Mouse (Mus musculus) heart, adult 2 months (tissue): Measurements from ENCODE around the gene Me1. TPM values are rescaled to one million over a fixed set of nuclear protein-coding genes. Genes with fewer than 3 reads are reported as not detected.

Experiments
- DNase-seq, 2 experiments: peaks; one replicate each; pipeline ENCODE4 v3.0.0; 2021
- H3K27ac ChIP-seq: fragments of 200-600 bp; 2 replicates; pipeline ENCODE4 v1.8.1; 2022
- H3K27me3 ChIP-seq: fragments of 200-500 bp; 2 replicates; pipeline ENCODE4 v1.6.1; 2012; ENCODE audit warnings: mild to moderate bottlenecking, low read length, inconsistent platforms, mixed read lengths; ENCODE audit not compliant: control insufficient read depth, insufficient read depth
- H3K36me3 ChIP-seq: fragments of 200-500 bp; 2 replicates; pipeline ENCODE4 v1.6.1; 2012; ENCODE audit warnings: low read length, inconsistent platforms; ENCODE audit not compliant: control insufficient read depth, insufficient read depth
- H3K4me1 ChIP-seq: fragments of 200-500 bp; 2 replicates; pipeline ENCODE4 v1.6.1; 2011; ENCODE audit warnings: low read length; ENCODE audit not compliant: control insufficient read depth, insufficient read depth
- H3K4me3 ChIP-seq: fragments of 200-600 bp; 2 replicates; pipeline ENCODE4 v1.8.1; 2022
- H3K79me2 ChIP-seq: fragments of 200-500 bp; replicated peaks from 2 replicates; pipeline ENCODE4 v1.6.1; 2012; ENCODE audit warnings: mild to moderate bottlenecking, inconsistent platforms, low read length, moderate library complexity, mixed read lengths; ENCODE audit not compliant: control insufficient read depth, insufficient read depth
- H3K9ac ChIP-seq: fragments of 200-500 bp; 2 replicates; pipeline ENCODE4 v1.6.1; 2012; ENCODE audit warnings: low read depth, mild to moderate bottlenecking, control low read depth, inconsistent platforms, low read length, mixed read lengths
- CTCF ChIP-seq: fragments of 200-600 bp; IDR thresholded peaks from 2 replicates; pipeline ENCODE4 v1.8.1; 2022; ENCODE audit warnings: antibody characterized with exemption, mild to moderate bottlenecking, moderate library complexity
- EP300 ChIP-seq: fragments of 200-500 bp; IDR thresholded peaks from 2 replicates; pipeline ENCODE4 v1.6.1; 2011; ENCODE audit warnings: low read depth, low read length, control low read depth; ENCODE audit not compliant: insufficient read depth
- POLR2A ChIP-seq: fragments of 200-500 bp; IDR thresholded peaks from 2 replicates; pipeline ENCODE4 v1.6.1; 2011; ENCODE audit warnings: mild to moderate bottlenecking, low read depth, low read length, control low read depth; ENCODE audit not compliant: insufficient read depth
- WGBS: fragments of 180-500 bp; shearing (Covaris S2); methylation state at CpG from one replicate; pipeline ENCODE4 v1.1.7; 2018; 5-methylcytosine and 5-hydroxymethylcytosine counted together
- intact Hi-C: fragments of 180-260 bp; cut with DNase I; formaldehyde crosslinking; loops from one replicate; pipeline ENCODE4 v1.15.1; 2025
- polyA plus RNA-seq: library from polyadenylated mRNA; depleted of rRNA; stranded (reverse); fragments of >200 nt; gene quantifications from 2 replicates; pipeline ENCODE4 v1.2.3, GENCODE M21; 2012
- total RNA-seq, 2 experiments: library from RNA; stranded (reverse); gene quantifications; 2 replicates each; pipeline ENCODE4 v1.2.3; 2021

Gene Me1
- total and polyA plus RNA-seq, 3 experiments, result 67.1 to 110 (median 100.0) TPM

DNA sequence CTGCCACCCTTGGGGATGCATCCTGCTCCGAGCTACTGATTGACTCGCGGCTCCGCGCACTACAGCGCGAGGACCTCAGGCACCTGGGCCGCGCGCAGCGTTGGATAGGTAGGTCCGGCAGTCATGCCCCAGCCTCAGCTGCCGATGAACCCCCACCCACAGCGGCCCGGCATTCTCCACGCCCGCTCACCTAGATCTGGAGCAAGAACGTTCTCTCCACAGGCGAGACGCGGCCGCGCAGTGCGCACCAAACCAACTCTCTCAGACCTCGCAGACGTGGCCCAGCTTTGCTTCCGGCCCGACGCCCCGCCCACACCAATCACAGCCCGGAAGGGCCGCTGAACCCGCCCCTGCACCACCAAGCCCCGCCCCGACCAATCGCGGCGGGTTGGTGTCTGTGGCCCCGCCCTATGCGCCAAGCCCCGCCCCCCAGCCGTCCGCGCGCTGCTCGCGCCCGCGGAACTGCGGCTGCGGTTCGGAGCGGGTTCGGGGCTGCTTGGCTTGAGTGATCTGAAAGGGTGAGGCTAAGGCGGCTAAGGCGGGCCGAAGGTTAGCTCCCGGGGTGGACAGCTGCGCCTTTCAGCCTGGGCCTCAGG is 124.1 kb downstream of the Me1 start, which contains the start of the genes Pgm3 and Rwdd2a:
TSS of gene Pgm3 (minus strand) at position 303 of the 596 bp plus-strand sequence.
TSS of gene Rwdd2a (plus strand) at position 452 of the 596 bp plus-strand sequence.
- intact Hi-C loops, result loop anchor here (2.0 to 10.0 kb wide), 3 partner anchors 105 to 817 kb away; partner anchors contain the start of genes Cyb5r4 and Dop1a
- WGBS, result under 1% methylated on average over 59 of the region's 59 CpGs
- DNase-seq, result peak; percentile 96 to 97

DNA sequence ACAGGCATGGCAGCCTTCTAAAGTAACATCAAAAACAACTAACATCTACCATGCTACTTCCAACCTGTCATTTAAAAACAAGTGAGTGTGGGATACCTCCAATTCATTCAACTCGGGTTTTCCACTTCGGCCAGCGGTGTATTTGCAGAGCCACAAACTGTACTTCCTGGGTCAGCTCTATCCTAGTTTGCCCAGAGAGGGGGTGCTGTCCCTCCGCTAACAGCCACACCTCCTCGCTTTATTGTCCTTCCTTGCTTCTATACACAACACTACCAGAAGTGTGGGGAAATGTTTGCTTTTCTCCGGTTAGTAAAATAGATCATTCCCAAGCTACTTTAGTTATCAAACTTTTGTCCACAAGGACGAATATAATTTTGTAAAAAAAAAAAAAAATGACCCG is 124.8 kb downstream of the Me1 start:
- peak overlapping the region; percentile 37; the same call in 1 of the 2 replicates for H3K9ac ChIP-seq
- H3K36me3 ChIP-seq, result no peaks in the 10 kb centered on the region
- H3K4me3 ChIP-seq, result peak overlapping the region; percentile 79
- H3K27me3 ChIP-seq, result no peaks in the 10 kb centered on the region
- TF ChIP-seq POLR2A (no peak), EP300 (no peak), CTCF (no peak)
- 14% methylated on average over 8 of the region's 8 CpGs for WGBS
- no peak overlapping the region for H3K27ac ChIP-seq
- DNase-seq, result no peak
- H3K79me2 ChIP-seq, result no peaks in the 10 kb centered on the region
- intact Hi-C loops, result loop anchor here (2.0 to 10.0 kb wide), 3 partner anchors 104 to 816 kb away; partner anchors contain the start of genes Cyb5r4 and Dop1a
- peaks cover 4% of the 10 kb centered on the region for H3K4me1 ChIP-seq

More for the DNA sequence above, 124.1 kb downstream of the Me1 start, which contains the start of the genes Pgm3 and Rwdd2a:
- Histone ChIP-seq H3K4me3 (peak within 1 kb of the TSS; percentile 79), H3K9ac (peak within 1 kb of the TSS; percentile 85), H3K36me3 (no peaks in the 10 kb centered on the region), H3K4me1 (peaks cover 4% of the 10 kb centered on the region), H3K27ac (peak within 1 kb of the TSS; percentile 62), H3K79me2 (no peaks in the 10 kb centered on the region), H3K27me3 (no peaks in the 10 kb centered on the region)
- TF ChIP-seq POLR2A (peak; percentile 91), EP300 (no peak)

DNA sequence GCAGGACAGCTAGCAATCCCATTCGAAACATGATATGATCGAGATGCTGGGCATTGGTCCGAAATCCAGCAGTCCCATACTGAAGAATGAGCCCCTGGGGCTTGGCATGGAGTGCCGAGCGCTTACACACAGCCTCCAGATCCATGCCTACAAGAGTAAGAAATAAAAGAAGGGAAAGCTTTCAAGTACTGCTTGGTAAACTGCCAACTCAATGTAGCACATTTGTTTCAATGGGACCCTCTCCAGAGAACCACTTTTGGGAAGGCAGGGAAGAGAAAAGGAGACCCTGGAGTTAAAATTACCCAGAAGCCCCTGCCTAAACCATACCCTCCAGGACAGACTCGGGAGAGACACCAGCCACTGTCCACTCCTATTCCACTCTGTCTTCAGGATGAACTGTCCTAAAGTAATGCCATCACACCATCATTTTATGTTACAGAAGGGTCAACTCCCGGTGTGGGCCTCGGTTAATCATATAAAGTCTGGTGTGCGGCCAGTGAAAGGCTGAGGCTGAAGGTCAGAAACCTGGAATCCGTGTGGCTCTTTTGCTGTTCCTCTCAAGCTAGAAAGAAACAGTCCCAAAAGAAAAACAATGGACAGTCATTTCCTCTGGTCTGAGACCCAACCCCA is 125.4 kb downstream of the Me1 start:
- no peak overlapping the region for H3K9ac ChIP-seq
- H3K27me3 ChIP-seq, result no peaks in the 10 kb centered on the region
- 71% methylated on average over 10 of the region's 10 CpGs for WGBS
- no peak overlapping the region; the same call in 1 of the 2 replicates for H3K4me3 ChIP-seq
- peaks cover 4% of the 10 kb centered on the region for H3K4me1 ChIP-seq
- TF ChIP-seq POLR2A (no peak), EP300 (no peak), CTCF (no peak)
- no peaks in the 10 kb centered on the region for H3K79me2 ChIP-seq
- no peak overlapping the region for H3K27ac ChIP-seq
- H3K36me3 ChIP-seq, result no peaks in the 10 kb centered on the region
- DNase-seq, result no peak
- intact Hi-C loops, result loop anchor here (2.0 to 10.0 kb wide), 3 partner anchors 104 to 816 kb away; partner anchors contain the start of genes Cyb5r4 and Dop1a

DNA sequence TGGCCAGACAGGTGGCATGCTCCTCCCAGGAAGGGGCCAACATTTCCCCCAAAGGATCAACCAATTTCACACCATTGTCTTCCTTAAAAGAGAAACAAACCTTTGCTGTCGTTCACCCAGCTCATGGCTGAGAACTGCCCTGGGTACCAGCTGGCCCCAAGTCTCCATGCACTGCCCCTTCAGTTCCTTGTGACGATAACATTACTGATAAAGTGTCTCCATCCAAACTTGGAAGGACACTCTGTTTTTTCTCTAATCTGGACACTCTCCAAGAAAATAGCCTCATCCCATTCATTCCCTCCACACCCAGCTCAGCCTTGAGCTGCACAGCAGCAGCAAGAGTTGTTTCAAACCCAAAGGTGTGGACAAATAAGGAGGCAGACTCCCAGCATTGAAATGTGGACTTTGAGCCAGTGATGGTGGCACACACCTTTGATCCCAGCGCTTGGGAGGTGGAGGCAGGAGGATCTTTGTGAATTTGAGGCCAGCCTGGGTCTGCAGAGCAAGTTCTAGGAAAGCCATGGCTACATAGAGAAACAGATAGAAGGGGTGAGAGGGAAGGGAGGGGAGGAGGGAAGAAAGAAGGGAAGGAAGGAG is 126.3 kb downstream of the Me1 start:
- H3K27ac ChIP-seq, result no peak overlapping the region
- TF ChIP-seq POLR2A (no peak), EP300 (no peak), CTCF (no peak)
- H3K9ac ChIP-seq, result no peak overlapping the region
- H3K4me3 ChIP-seq, result no peak overlapping the region
- WGBS, result 55% methylated on average over 3 of the region's 3 CpGs
- peaks cover 4% of the 10 kb centered on the region for H3K4me1 ChIP-seq
- H3K27me3 ChIP-seq, result no peaks in the 10 kb centered on the region
- H3K79me2 ChIP-seq, result no peaks in the 10 kb centered on the region
- DNase-seq, result no peak
- no peaks in the 10 kb centered on the region for H3K36me3 ChIP-seq
- intact Hi-C loops, result loop anchor here (5.0 kb wide), 1 partner anchor 52 kb away; no protein-coding TSS in a partner anchor

DNA sequence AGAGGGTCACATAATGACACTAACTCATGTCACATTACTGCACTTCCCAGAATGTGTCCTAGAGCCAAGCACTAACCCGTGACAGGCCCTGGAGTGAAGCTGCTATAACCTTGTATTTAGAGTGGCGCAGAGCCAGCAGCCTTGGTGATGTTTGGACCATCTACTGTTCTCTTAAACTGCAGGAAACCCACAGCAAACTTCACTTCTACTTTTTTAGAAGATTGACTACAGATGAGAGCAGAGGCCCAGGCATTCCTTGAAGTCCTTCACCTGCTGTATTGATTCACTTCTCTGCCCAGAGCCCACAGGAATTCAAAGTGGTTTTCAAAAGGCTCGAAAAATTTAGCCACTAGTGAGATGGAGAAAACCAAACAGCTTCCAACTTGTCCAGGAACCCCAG is 135.2 kb downstream of the Me1 start:
- DNase-seq, result no peak
- Histone ChIP-seq H3K27ac (no peak overlapping the region), H3K79me2 (no peaks in the 10 kb centered on the region), H3K36me3 (no peaks in the 10 kb centered on the region; the same call in 1 of the 2 replicates), H3K4me1 (no peaks in the 10 kb centered on the region), H3K27me3 (no peaks in the 10 kb centered on the region), H3K4me3 (no peak overlapping the region), H3K9ac (no peak overlapping the region)
- whole genome bisulfite sequencing, result 74% methylated on average over 3 of the region's 3 CpGs
- no peak for TF ChIP-seq CTCF
- no peak for TF ChIP-seq EP300
- TF ChIP-seq POLR2A, result no peak
- intact Hi-C loops, result no loop called here
